Mouse (Mus musculus): ENCODE measurements around the gene Ncmap. TPM values are rescaled to one million over a fixed set of nuclear protein-coding genes. Genes with fewer than 3 reads are reported as not detected.
"Not testable (repeated sequence)": the region's sequence is repeated elsewhere in the genome, so short reads cannot be mapped to it uniquely, and the experiment has no call there.

Ncmap gene
- polyA plus RNA-seq, 1 experiment from 2014 or later, result 10.8 TPM

DNA sequence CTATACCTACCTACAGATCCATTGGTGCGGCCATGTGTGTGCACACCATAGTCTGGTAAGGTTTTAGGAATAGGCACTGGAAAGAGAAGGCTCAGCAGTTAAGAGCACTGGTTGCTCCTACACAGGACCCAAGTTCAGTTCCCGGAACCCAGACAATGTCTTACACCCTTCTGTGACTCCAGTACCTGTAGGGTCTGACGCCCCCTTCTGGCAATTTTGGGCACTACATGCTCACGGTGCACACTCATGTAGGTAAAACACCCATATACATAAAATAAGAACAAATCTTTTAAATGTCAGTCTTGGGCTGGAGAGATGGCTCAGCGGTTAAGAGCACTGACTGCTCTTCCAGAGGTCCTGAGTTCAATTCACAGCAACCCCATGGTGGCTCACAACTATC, 24.7 kb downstream of the Ncmap start:
- H3K4me1 ChIP-seq (replicated peaks; ENCODE audit: control insufficient read depth, insufficient read depth, low read length), result no peaks in the 10 kb centered on the region
- H3K4me3 ChIP-seq (ENCODE audit: low read depth, low read length), result no peak overlapping the region
- no peak overlapping the region for H3K27ac ChIP-seq (ENCODE audit: low read depth)
- H3K9me3 ChIP-seq (ENCODE audit: control insufficient read depth, low read length), result no peaks in the 10 kb centered on the region
- H3K36me3 ChIP-seq (ENCODE audit: control insufficient read depth, insufficient read depth, low read length), result no peaks in the 10 kb centered on the region; the same call in 1 of the 2 replicates
- H3K4me2 ChIP-seq (ENCODE audit: low read length), result no peak overlapping the region
- H3K9ac ChIP-seq (ENCODE audit: low read length), result no peak overlapping the region
- 73% methylated on average over 5 of the region's 5 CpGs for WGBS
- DNase-seq (ENCODE audit: low spot score), result no peak
- ATAC-seq (replicated peaks; ENCODE audit: low FRiP score, low TSS enrichment, low read depth), result no peak
- no peaks in the 10 kb centered on the region for H3K27me3 ChIP-seq (replicated peaks; ENCODE audit: control insufficient read depth, insufficient read depth, low read length)

DNA sequence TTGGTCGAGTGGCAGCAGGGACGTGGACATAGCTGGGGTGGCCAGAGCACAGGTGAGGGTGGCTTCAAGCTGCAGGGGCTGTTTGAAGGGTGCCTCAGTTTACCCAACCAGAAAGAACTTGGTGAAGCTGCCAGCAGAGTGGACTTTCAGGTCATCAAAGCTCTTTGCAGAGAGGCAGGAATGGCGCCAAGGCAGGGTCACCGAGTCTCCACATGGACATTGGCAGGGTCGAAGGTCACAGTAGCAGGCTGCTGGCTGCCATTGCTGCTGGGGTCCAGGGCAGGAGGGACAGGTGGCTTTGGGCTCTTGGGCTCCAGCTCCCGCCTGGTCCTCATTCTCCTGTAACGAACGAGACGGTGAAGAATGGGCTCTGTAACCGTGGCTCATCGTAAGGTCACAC, 27.7 kb downstream of the Ncmap start:
- no peak for DNase-seq (ENCODE audit: low spot score)
- no peak overlapping the region for H3K27ac ChIP-seq (ENCODE audit: low read depth)
- no peaks in the 10 kb centered on the region for H3K36me3 ChIP-seq (ENCODE audit: control insufficient read depth, insufficient read depth, low read length)
- H3K4me1 ChIP-seq (replicated peaks; ENCODE audit: control insufficient read depth, insufficient read depth, low read length), result no peaks in the 10 kb centered on the region
- no peak overlapping the region for H3K4me3 ChIP-seq (ENCODE audit: low read depth, low read length)
- WGBS, result 75% methylated on average over 11 of the region's 11 CpGs
- no peak for ATAC-seq (replicated peaks; ENCODE audit: low FRiP score, low TSS enrichment, low read depth)
- no peaks in the 10 kb centered on the region for H3K9me3 ChIP-seq (ENCODE audit: control insufficient read depth, low read length)
- no peak overlapping the region for H3K4me2 ChIP-seq (ENCODE audit: low read length)
- H3K27me3 ChIP-seq (replicated peaks; ENCODE audit: control insufficient read depth, insufficient read depth, low read length), result no peaks in the 10 kb centered on the region
- H3K9ac ChIP-seq (ENCODE audit: low read length), result no peak overlapping the region

DNA sequence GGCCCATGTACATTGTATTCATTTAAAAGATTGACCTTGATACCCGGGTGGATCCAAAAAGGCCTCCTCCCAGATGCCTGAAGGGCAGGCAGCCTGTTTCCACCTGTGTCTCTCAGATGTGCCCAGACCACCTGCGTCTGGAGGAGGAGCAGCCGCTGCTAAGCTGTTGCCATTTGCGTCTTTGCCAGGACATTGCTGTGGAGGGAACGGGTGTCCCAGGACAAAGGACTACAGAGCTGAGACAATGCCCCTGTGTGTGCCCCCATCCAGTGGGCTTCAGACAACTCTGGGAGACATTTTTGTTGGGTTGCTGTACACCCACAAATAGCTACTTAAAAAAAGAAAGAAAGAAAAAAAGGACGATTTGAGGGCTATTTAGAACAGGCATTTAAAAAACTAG, 35.2 kb downstream of the Ncmap start:
- Histone ChIP-seq H3K36me3 (ENCODE audit: control insufficient read depth, insufficient read depth, low read length) (no peaks in the 10 kb centered on the region), H3K9ac (ENCODE audit: low read length) (no peak overlapping the region), H3K27ac (ENCODE audit: low read depth) (no peak overlapping the region), H3K4me2 (ENCODE audit: low read length) (no peak overlapping the region), H3K27me3 (replicated peaks; ENCODE audit: control insufficient read depth, insufficient read depth, low read length) (no peaks in the 10 kb centered on the region), H3K4me3 (ENCODE audit: low read depth, low read length) (no peak overlapping the region), H3K9me3 (ENCODE audit: control insufficient read depth, low read length) (no peaks in the 10 kb centered on the region), H3K4me1 (replicated peaks; ENCODE audit: control insufficient read depth, insufficient read depth, low read length) (no peaks in the 10 kb centered on the region)
- ATAC-seq (replicated peaks; ENCODE audit: low FRiP score, low TSS enrichment, low read depth) (no peak), DNase-seq (ENCODE audit: low spot score) (no peak)
- 43% methylated on average over 6 of the region's 6 CpGs for WGBS

DNA sequence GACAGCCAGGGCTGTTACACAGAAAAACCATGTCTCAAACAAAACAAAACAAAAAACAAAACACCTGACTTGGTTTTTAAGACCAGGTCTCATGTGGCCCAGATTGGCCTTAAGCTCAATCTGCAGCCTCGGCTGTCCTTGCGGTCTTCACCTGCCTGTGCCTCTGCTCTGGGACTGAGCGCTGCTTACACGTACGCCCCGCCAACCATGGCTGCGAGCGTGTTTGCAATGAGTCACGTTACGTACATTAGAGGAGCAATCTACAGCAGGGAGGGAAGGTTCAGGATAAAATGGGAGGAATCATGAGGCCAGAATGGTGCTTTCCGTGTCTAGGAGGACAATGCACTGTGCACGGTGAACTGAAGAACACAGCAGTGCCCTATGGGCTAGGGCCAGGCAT, 36.3 kb downstream of the Ncmap start:
- ATAC-seq (replicated peaks; ENCODE audit: low FRiP score, low TSS enrichment, low read depth) (no peak), DNase-seq (ENCODE audit: low spot score) (no peak)
- Histone ChIP-seq H3K4me3 (ENCODE audit: low read depth, low read length) (no peak overlapping the region), H3K9ac (ENCODE audit: low read length) (no peak overlapping the region), H3K27me3 (replicated peaks; ENCODE audit: control insufficient read depth, insufficient read depth, low read length) (no peaks in the 10 kb centered on the region), H3K4me1 (replicated peaks; ENCODE audit: control insufficient read depth, insufficient read depth, low read length) (no peaks in the 10 kb centered on the region), H3K36me3 (ENCODE audit: control insufficient read depth, insufficient read depth, low read length) (no peaks in the 10 kb centered on the region), H3K27ac (ENCODE audit: low read depth) (no peak overlapping the region), H3K9me3 (ENCODE audit: control insufficient read depth, low read length) (no peaks in the 10 kb centered on the region), H3K4me2 (ENCODE audit: low read length) (no peak overlapping the region)
- WGBS, result 89% methylated on average over 12 of the region's 12 CpGs

DNA sequence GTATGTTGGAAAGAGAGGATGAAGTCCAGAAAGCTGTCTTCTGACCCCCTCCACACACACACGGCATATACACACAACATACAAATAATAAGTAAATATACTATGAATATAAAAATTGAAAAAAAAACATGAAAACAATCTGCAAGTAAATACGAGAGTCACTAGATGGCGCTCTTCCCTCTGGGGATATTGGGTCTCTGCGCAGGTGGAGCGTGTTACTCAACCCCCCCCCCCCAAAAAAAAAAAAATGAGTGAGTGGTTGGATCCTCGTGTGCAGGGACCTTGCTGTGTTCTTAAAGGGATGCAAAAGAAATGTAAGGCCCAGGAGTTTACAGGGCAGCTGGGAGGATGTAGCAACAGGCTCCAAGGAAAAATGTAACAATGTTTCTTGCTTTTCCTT, 39.3 kb downstream of the Ncmap start:
- no peak overlapping the region for H3K4me3 ChIP-seq (ENCODE audit: low read depth, low read length)
- no peaks in the 10 kb centered on the region for H3K27me3 ChIP-seq (replicated peaks; ENCODE audit: control insufficient read depth, insufficient read depth, low read length)
- no peak overlapping the region for H3K9ac ChIP-seq (ENCODE audit: low read length)
- H3K27ac ChIP-seq (ENCODE audit: low read depth), result no peak overlapping the region
- WGBS, result 2% methylated on average over 6 of the region's 6 CpGs
- H3K4me2 ChIP-seq (ENCODE audit: low read length), result no peak overlapping the region
- DNase-seq (ENCODE audit: low spot score) (no peak), ATAC-seq (replicated peaks; ENCODE audit: low FRiP score, low TSS enrichment, low read depth) (no peak)
- H3K9me3 ChIP-seq (ENCODE audit: control insufficient read depth, low read length), result no peaks in the 10 kb centered on the region
- H3K4me1 ChIP-seq (replicated peaks; ENCODE audit: control insufficient read depth, insufficient read depth, low read length), result peaks cover 8% of the 10 kb centered on the region
- H3K36me3 ChIP-seq (ENCODE audit: control insufficient read depth, insufficient read depth, low read length), result no peaks in the 10 kb centered on the region

DNA sequence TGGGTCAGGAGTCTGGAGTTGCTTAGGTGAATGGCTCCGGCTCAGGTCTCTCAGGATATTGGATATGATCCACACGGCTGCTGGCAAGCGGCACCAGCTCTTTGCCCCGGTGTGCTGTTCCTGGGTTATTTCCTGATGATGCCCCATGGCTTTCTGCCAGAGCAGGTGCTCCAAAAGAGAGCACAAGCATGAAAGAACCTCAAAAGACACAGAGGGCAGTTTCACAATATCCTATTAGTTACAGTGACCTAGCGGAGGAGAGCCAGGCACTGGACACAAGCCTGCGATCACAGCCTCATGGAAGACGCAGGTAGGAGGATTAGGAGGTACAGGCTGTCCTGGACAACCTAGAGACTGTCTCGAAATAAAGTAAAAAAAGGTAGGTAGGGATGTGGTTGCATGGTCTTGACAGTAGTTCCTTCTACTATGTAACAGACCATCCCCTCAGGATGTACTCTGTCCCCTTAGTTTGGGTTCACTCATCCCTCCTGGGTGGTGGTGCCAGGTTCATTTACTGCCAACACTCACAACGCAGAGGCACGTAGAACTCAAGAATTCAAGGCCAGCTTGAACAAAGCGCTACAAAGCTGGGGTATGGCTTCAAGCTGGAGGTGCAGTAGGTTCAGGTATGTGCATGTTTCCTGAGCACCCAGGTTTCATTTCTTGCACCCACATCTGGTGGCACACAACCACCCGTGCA, 40.7 kb downstream of the Ncmap start:
- no peaks in the 10 kb centered on the region for H3K9me3 ChIP-seq (ENCODE audit: control insufficient read depth, low read length)
- 85% methylated on average over 12 of the region's 12 CpGs for WGBS
- no peak for DNase-seq (ENCODE audit: low spot score)
- no peaks in the 10 kb centered on the region for H3K27me3 ChIP-seq (replicated peaks; ENCODE audit: control insufficient read depth, insufficient read depth, low read length)
- no peak for ATAC-seq (replicated peaks; ENCODE audit: low FRiP score, low TSS enrichment, low read depth)
- no peak overlapping the region for H3K4me2 ChIP-seq (ENCODE audit: low read length)
- no peak overlapping the region for H3K4me3 ChIP-seq (ENCODE audit: low read depth, low read length)
- H3K27ac ChIP-seq (ENCODE audit: low read depth), result no peak overlapping the region
- H3K9ac ChIP-seq (ENCODE audit: low read length), result no peak overlapping the region
- no peaks in the 10 kb centered on the region for H3K36me3 ChIP-seq (ENCODE audit: control insufficient read depth, insufficient read depth, low read length)
- peaks cover 8% of the 10 kb centered on the region for H3K4me1 ChIP-seq (replicated peaks; ENCODE audit: control insufficient read depth, insufficient read depth, low read length)

DNA sequence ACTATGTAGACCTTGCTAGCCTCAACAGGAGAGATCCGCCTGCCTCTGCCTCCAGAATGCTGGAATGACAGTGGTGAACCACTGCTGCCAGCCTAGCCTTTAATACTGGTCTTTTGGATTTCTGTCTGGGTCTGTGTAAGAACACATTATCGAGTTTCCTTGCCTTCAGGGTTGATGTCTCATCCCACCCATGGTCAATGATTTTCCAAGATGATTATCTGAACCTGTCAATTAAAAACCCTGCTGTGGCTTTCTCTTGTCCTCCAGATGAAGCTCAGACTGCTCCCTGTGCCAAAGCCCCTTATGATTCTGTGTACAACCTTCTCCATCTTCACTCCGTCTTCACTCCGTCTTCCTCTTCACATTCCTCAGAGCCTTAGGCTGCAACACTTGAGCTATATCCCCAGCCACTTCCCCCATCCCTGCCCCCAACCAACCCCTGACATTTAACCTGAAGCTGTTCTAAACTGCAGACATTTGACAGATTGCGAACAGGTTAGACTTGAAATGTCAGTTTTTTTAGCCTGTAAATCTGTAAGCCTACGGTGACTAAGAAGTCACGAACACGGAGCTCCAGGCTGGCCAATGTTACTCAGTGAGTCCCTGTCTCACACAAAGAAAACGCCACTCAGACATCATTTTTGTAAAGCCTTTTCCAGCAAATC, 42.0 kb downstream of the Ncmap start:
- WGBS, result 61% methylated on average over 9 of the region's 9 CpGs
- Histone ChIP-seq H3K4me1 (replicated peaks; ENCODE audit: control insufficient read depth, insufficient read depth, low read length) (peaks cover 17% of the 10 kb centered on the region), H3K9me3 (ENCODE audit: control insufficient read depth, low read length) (no peaks in the 10 kb centered on the region), H3K36me3 (ENCODE audit: control insufficient read depth, insufficient read depth, low read length) (no peaks in the 10 kb centered on the region), H3K4me2 (ENCODE audit: low read length) (no peak overlapping the region), H3K27me3 (replicated peaks; ENCODE audit: control insufficient read depth, insufficient read depth, low read length) (no peaks in the 10 kb centered on the region), H3K9ac (ENCODE audit: low read length) (no peak overlapping the region), H3K27ac (ENCODE audit: low read depth) (no peak overlapping the region), H3K4me3 (ENCODE audit: low read depth, low read length) (no peak overlapping the region)
- ATAC-seq (replicated peaks; ENCODE audit: low FRiP score, low TSS enrichment, low read depth) (no peak), DNase-seq (ENCODE audit: low spot score) (no peak)

DNA sequence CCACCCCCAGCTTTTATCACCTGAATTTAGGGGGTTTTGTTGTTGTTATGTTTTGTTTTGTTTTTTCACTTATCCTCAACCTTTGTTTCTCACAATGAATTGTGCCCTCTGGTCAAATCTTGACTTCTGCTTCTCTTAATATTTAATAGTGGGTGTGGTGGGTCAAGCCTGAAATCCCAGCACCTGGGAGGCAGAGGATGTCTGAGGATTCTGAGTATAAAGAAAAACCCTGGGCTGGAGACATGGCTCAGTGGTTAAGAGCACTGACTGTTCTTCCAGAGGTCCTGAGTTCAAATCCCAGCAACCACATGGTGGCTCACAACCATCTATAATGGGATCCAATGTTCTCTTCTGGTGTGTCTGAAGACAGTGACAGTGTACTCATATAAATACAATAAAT, 43.3 kb downstream of the Ncmap start:
- H3K9ac ChIP-seq (ENCODE audit: low read length); ATAC-seq (replicated peaks; ENCODE audit: low FRiP score, low TSS enrichment, low read depth); H3K36me3 ChIP-seq (ENCODE audit: control insufficient read depth, insufficient read depth, low read length); H3K4me3 ChIP-seq (ENCODE audit: low read depth, low read length); DNase-seq (ENCODE audit: low spot score); H3K27me3 ChIP-seq (replicated peaks; ENCODE audit: control insufficient read depth, insufficient read depth, low read length); H3K4me2 ChIP-seq (ENCODE audit: low read length); H3K9me3 ChIP-seq (ENCODE audit: control insufficient read depth, low read length): not testable (repeated sequence)
- peak overlapping the region; percentile 94 for H3K27ac ChIP-seq (ENCODE audit: low read depth)
- peaks cover 17% of the 10 kb centered on the region for H3K4me1 ChIP-seq (replicated peaks; ENCODE audit: control insufficient read depth, insufficient read depth, low read length)
